Mouse (Mus musculus) brain, embryonic 18.5 days (tissue): Measurements from ENCODE around the gene A1bg.

ENCODE experiments used
- DNase-seq: peaks from one replicate; pipeline ENCODE4 v3.0.0-alpha.2; 2012; ENCODE audit warnings: low read depth, low spot score

A1bg gene

GRCm38 (mm10) chr15:60922912-60923311, at the start of gene A1bg:
Gene A1bg (minus strand): TSS chr15:60923012.
- DNase-seq = no peak

- DNase-seq = no peak
Observed at GRCm38 (mm10) chr15:60968549-60968861, 45.7 kb upstream of the A1bg start.

GRCm38 (mm10) chr15:60967841-60968548, 45.2 kb upstream of the A1bg start:
- peak; percentile 3 for DNase-seq

GRCm38 (mm10) chr15:60925686-60926085, 2.9 kb upstream of the A1bg start:
- no peak for DNase-seq

- DNase-seq = no peak
Observed at GRCm38 (mm10) chr15:60903763-60904697, 18.8 kb downstream of the A1bg start.

GRCm38 (mm10) chr15:60898187-60898965, 24.4 kb downstream of the A1bg start:
- no peak for DNase-seq

- no peak for DNase-seq
Observed at GRCm38 (mm10) chr15:60896040-60896439, 26.8 kb downstream of the A1bg start.

- no peak for DNase-seq
Observed at GRCm38 (mm10) chr15:60892976-60893463, 29.8 kb downstream of the A1bg start.

- no peak for DNase-seq
Observed at GRCm38 (mm10) chr15:60888724-60889123, 34.1 kb downstream of the A1bg start.

- no peak for DNase-seq
Observed at GRCm38 (mm10) chr15:60875721-60876120, 47.1 kb downstream of the A1bg start.

GRCm38 (mm10) chr15:60862417-60862816, 60.4 kb downstream of the A1bg start:
- no peak for DNase-seq

GRCm38 (mm10) chr15:60855112-60855511, 67.7 kb downstream of the A1bg start:
- no peak for DNase-seq

- DNase-seq = no peak
Observed at GRCm38 (mm10) chr15:60854151-60854550, 68.7 kb downstream of the A1bg start.

GRCm38 (mm10) chr15:60853231-60853999, 69.4 kb downstream of the A1bg start, which contains the start of gene Fam84b:
Gene Fam84b (minus strand): TSS chr15:60853778.
- DNase-seq = no peak

- DNase-seq = no peak
Observed at GRCm38 (mm10) chr15:60848630-60849029, 74.2 kb downstream of the A1bg start.
